Mouse (Mus musculus) spleen, postnatal 10 days (tissue): ENCODE measurements around the gene Atp2a1.
A peak's percentile ranks its signal among the peaks of the same experiment; 100 is the strongest.
"Not testable (repeated sequence)": the region's sequence is repeated elsewhere in the genome, so short reads cannot be mapped to it uniquely, and the experiment has no call there.

Experiments
- DNase-seq, 2 experiments: peaks; one replicate each; pipeline ENCODE4 v3.0.0; 2021 to 2022; ENCODE audit warnings: low spot score in 2 of 2

Atp2a1 gene

GRCm38 (mm10) chr7:126416615-126417014 is 46.3 kb downstream of the Atp2a1 start:
- DNase-seq: peak in 1 of 2 experiments; percentile 62

GRCm38 (mm10) chr7:126414725-126415124 is 48.2 kb downstream of the Atp2a1 start, which contains the start of gene Cd19:
Gene Cd19, minus strand, starts transcription at chr7:126414889.
- peak in 1 of 2 experiments; percentile 65 for DNase-seq

DNA sequence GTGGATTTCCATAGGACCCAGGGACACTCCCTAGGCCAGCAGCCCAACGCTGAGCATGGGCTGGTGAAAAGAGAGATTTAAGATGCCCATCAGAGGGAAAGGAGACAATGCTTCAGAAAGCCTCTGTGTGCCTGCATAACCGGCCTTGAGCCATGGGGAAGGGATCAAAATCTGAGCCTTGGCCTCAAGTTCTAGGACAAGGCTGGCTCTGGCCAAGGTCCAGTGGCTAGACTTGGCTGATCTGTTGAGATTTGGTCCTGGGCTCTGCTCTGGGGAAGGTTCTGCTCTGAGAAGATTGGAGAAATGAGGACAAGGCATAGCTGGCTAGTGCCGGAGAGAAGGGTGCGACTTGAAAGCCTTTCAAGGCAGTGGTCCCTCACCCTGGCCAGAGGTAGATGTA is 51.8 kb downstream of the Atp2a1 start:
- DNase-seq: no peak

DNA sequence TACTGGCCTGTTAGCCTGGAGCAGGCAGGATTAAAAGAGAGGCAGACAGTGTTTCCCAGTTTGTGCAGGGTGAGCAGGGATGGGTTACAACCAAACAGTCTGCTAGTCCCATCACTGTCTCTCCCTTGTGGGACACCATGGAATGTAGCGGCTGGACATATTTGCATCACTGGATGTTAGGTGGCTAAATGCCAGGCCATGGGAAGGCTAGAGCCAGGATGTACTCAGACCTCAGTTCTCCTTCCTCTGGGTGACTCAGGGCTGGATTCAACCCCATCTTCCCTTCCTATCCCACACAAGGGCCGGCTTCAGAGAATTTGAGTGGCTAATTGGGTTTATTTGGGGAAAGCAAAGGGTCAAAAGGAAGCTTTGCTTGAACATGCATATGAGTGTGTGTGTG is 54.2 kb downstream of the Atp2a1 start:
- DNase-seq: no peak

GRCm38 (mm10) chr7:126402518-126402917 is 60.4 kb downstream of the Atp2a1 start:
- DNase-seq: not testable (repeated sequence)

- DNase-seq: peak; percentile 77 to 94
Observed at GRCm38 (mm10) chr7:126399548-126399947, 63.4 kb downstream of the Atp2a1 start.

GRCm38 (mm10) chr7:126397822-126398221 is 65.1 kb downstream of the Atp2a1 start:
- DNase-seq: no peak

GRCm38 (mm10) chr7:126397221-126397620 is 65.7 kb downstream of the Atp2a1 start:
- no peak for DNase-seq

GRCm38 (mm10) chr7:126396298-126397119 is 66.4 kb downstream of the Atp2a1 start, which contains the start of gene Nfatc2ip:
Gene Nfatc2ip, minus strand, starts transcription at chr7:126396737.
- peak; percentile 92 to 94 for DNase-seq
